Mouse (Mus musculus) kidney, postnatal 4 days (tissue): Measurements from ENCODE around the gene Stk11.
A peak's percentile ranks its signal among the peaks of the same experiment; 100 is the strongest.

Source experiments
- DNase-seq, 2 experiments: peaks; one replicate each; pipeline ENCODE4 v3.0.0; 2021; ENCODE audit warnings: mixed read lengths in 2 of 2

Gene Stk11

GRCm38 (mm10) chr10:80171760-80172526 is 56.3 kb downstream of the Stk11 start:
- DNase-seq = peak; percentile 43 to 59

- DNase-seq = peak; percentile 87 to 93
Measured at GRCm38 (mm10) chr10:80172527-80173292, 57.1 kb downstream of the Stk11 start, which contains the start of gene 1600002K03Rik. TSS of gene 1600002K03Rik (plus strand) at chr10:80172944.

GRCm38 (mm10) chr10:80173358-80173757 is 57.8 kb downstream of the Stk11 start:
- DNase-seq = no peak

GRCm38 (mm10) chr10:80173955-80174640 is 58.5 kb downstream of the Stk11 start:
- DNase-seq = peak in 1 of 2 experiments; percentile 10

GRCm38 (mm10) chr10:80174705-80175104 is 59.1 kb downstream of the Stk11 start:
- peak in 1 of 2 experiments; percentile 67 for DNase-seq

- peak; percentile 61 to 71 for DNase-seq
Measured at GRCm38 (mm10) chr10:80175536-80176269, 60.1 kb downstream of the Stk11 start.

- peak in 1 of 2 experiments; percentile 8 for DNase-seq
Measured at GRCm38 (mm10) chr10:80176270-80176834, 60.7 kb downstream of the Stk11 start.

- no peak for DNase-seq
Measured at GRCm38 (mm10) chr10:80177441-80178279, 62.1 kb downstream of the Stk11 start.

- DNase-seq = peak; percentile 63 to 73
Measured at GRCm38 (mm10) chr10:80179068-80180051, 63.8 kb downstream of the Stk11 start, which contains the start of gene Efna2. TSS of gene Efna2 (plus strand) at chr10:80179482.
